Mouse (Mus musculus) heart, adult 2 months (tissue): ENCODE measurements around the gene 1600014C23Rik.

ENCODE experiments used
- CTCF ChIP-seq: fragments of 200-600 bp; IDR thresholded peaks from 2 replicates; pipeline ENCODE4 v1.8.1; 2022; ENCODE audit warnings: antibody characterized with exemption, mild to moderate bottlenecking, moderate library complexity
- EP300 ChIP-seq: fragments of 200-500 bp; IDR thresholded peaks from 2 replicates; pipeline ENCODE4 v1.6.1; 2011; ENCODE audit warnings: low read depth, low read length, control low read depth; ENCODE audit not compliant: insufficient read depth
- POLR2A ChIP-seq: fragments of 200-500 bp; IDR thresholded peaks from 2 replicates; pipeline ENCODE4 v1.6.1; 2011; ENCODE audit warnings: mild to moderate bottlenecking, low read depth, low read length, control low read depth; ENCODE audit not compliant: insufficient read depth

- TF ChIP-seq CTCF (no peak), POLR2A (no peak), EP300 (no peak)
Measured at GRCm38 (mm10) chr17:45752053-45752452, 18.4 kb upstream of the 1600014C23Rik start.
